Mouse (Mus musculus) heart, postnatal 25 days (tissue): ENCODE measurements around the gene Mob3a. TPM values are rescaled to one million over a fixed set of nuclear protein-coding genes. Genes with fewer than 3 reads are reported as not detected.

Experiments
- DNase-seq: peaks from one replicate; pipeline ENCODE4 v3.0.0; 2022; ENCODE audit warnings: low spot score
- intact Hi-C: fragments of 180-260 bp; cut with DNase I; formaldehyde crosslinking; loops from one replicate; pipeline ENCODE4 v1.15.1; 2025
- total RNA-seq, 2 experiments: library from RNA; stranded (reverse); gene quantifications; 2 replicates each; pipeline ENCODE4 v1.2.3; 2021

Gene Mob3a
- total RNA-seq, 2 experiments from 2014 or later, result 8.2 to 8.9 TPM

- intact Hi-C loops, result no loop called here
- DNase-seq, result no peak
These were observed 19.8 kb downstream of the Mob3a start for GRCm38 (mm10) chr10:80682003-80682402.

DNA sequence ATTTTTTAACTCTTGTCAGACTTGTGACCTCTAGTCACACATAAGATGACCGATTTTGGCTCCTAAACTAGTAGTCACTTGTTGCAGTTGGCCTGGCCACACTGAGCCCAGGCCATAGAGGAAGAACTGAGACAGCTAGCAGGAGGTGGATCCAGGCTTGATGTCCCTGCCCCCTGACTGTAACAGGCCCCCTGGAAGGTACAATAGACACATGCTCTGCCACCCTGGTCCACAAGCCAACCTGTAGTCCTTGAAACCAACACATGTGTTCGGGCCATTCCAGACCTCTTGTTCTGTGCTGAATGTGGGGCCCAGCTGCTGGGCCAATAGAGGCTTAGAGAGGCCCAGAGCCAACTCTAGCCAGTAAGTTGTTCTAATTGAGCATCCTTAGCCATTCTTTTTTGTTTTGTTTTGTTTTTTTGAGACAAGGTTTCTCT, 21.5 kb downstream of the Mob3a start:
- no peak for DNase-seq
- intact Hi-C loops, result no loop called here

DNA sequence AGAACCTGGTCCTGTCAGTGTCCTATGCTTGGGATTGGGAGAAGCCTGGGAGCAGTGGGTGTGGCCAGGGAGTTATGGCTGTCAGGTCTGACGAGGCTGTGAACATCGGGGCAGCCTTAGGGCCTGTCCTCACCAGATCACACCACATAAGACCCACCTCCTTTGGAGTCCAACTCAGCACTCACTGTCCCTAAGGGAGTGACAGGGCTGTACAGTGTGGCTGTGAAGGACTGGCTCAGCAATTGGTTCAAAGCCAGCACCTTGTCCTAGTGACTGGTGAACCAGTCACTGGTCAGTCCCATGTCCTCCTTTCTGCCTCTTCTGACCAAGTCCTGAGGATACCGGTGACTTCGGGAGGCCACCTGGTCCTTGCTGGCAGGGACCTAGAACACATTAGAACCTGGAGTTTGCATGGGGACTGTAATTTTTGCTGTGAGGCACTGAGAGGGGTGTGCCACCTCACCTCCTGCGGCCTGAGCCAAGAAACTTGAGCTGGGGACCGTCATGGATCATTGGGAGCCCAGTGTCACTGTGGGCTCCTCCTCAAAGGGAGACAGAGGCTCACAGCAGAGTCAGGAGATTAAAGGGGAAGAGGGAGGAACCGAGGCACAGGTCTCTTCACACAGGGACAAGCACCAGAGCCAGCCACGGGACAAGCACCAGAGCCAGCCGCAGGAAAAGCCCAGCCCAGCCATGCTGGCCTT, 22.1 kb downstream of the Mob3a start:
- intact Hi-C loops, result no loop called here
- DNase-seq, result no peak

DNA sequence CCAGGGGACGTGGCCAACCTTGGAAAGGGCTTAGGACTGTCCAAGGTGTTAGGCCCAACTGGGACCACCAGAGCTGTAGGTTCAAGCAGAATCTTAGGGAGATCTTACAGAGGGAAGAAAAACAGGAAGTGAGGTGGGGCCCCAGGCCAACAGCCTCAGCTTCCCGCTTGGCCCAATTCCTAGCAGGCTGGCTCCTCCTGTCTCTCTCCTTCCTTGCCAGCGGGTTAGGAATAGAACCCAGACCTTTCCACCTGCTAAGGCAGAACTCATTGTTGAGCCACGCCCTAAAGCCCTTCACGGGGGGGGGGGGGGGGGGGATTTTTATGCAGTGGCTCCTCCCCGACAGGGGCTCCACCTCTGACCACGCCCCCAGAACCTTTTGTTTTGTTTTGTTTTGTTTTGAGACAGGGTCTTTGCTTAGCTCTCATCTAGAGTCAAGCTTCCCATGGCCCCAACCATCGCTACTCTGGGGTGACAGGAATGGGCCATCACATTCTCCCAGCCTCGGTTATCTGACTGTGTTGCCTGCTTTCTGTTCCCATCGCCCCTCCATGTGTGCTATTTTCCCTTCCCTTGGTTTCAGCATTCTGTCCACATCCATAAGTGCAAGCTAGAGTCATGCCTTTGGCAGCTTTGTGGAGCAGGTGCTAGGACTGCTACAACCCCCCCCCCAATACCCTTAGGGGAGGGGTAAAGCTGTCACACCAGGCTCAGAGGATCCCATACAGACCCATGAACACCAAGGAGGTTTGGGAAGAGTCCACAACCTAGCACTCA, 23.0 kb downstream of the Mob3a start:
- intact Hi-C loops, result no loop called here
- peak; percentile 61 for DNase-seq

- peak; percentile 92 for DNase-seq
- intact Hi-C loops, result no loop called here
These were observed 23.8 kb downstream of the Mob3a start, which contains the start of gene Mknk2 for GRCm38 (mm10) chr10:80677942-80678436. Gene Mknk2 (minus strand): TSS chr10:80678112.

GRCm38 (mm10) chr10:80677128-80677875, 24.5 kb downstream of the Mob3a start:
- DNase-seq, result no peak
- intact Hi-C loops, result no loop called here

GRCm38 (mm10) chr10:80676198-80676928, 25.4 kb downstream of the Mob3a start:
- intact Hi-C loops, result no loop called here

DNA sequence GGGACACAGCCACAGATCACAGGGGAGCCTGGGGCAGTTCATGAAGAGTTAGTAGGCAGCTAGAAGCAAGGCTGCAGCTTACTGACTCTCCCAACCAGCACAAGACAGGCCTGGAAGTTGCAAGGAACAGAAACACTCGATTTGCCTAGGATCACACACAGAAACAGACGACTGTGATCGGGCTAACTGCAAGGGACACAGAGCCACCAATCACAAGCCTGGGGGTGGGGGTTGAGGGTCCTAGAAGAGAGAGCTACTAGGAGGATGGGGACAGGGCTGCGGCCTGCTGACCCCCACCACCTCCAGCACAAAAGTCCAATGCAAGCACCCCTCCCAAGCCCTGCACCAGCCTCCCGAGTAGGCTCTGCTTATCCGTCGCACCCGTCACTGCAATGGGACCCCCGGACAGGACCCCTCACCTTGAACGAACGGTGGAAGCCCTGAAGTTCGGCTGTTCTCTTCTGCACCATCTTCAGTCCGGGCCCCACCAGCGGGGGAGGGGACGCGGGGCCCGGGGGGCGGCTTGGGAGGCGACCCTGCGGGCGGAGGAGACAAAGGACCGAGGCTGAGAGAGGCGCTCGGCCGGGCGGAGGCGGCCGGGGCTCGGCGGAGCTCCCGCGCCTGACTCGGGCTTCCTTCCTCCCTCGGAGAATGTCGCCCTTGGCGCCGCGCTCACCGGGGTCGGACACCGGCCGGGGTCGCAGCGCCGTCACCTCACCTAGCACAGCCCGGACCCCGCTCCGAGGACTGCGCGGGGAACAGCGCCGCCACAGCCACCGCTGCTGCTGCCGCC, 26.2 kb downstream of the Mob3a start:
- no peak for DNase-seq
- intact Hi-C loops, result loop anchor here (2.0 kb wide), 1 partner anchor 15 kb away; no protein-coding TSS in a partner anchor

More at GRCm38 (mm10) chr10:80676198-80676928, 25.4 kb downstream of the Mob3a start:
- peak; percentile 99 for DNase-seq

- no peak for DNase-seq
- intact Hi-C loops, result loop anchor here (2.0 kb wide), 1 partner anchor 14 kb away; no protein-coding TSS in a partner anchor
These were observed 26.8 kb downstream of the Mob3a start for GRCm38 (mm10) chr10:80674851-80675404.

DNA sequence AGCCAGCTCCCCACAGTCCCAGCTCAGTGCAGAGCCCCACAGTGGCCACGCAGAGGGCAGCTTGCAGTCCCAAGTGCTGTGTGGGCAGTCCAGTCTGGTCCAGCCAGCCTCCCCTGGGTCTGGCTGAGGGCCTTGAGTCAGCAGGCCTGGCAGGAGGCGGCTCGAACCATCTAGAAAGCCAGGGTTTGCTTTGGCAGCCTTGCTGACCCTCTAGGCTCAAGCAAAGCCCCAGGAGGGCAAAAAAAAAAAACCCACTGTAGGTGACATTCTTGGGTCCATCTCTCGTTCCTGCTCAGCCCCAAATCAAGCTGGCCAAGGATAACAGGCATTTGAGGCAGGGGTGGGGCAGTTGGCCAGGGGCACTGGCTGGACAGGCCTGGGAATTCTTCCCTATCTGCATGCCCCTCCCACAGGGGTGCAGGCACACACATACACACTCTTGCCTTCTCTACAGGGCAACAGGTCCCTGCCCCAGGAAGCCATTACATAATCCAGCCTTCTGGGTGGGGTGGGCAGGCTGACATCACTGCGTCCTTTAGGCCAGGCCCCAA, 27.5 kb downstream of the Mob3a start:
- intact Hi-C loops, result loop anchor here (2.0 kb wide), 1 partner anchor 13 kb away; no protein-coding TSS in a partner anchor
- DNase-seq, result peak; percentile 72

GRCm38 (mm10) chr10:80673690-80674089, 28.1 kb downstream of the Mob3a start:
- intact Hi-C loops, result loop anchor here (2.0 kb wide), 1 partner anchor 13 kb away; no protein-coding TSS in a partner anchor
- no peak for DNase-seq

DNA sequence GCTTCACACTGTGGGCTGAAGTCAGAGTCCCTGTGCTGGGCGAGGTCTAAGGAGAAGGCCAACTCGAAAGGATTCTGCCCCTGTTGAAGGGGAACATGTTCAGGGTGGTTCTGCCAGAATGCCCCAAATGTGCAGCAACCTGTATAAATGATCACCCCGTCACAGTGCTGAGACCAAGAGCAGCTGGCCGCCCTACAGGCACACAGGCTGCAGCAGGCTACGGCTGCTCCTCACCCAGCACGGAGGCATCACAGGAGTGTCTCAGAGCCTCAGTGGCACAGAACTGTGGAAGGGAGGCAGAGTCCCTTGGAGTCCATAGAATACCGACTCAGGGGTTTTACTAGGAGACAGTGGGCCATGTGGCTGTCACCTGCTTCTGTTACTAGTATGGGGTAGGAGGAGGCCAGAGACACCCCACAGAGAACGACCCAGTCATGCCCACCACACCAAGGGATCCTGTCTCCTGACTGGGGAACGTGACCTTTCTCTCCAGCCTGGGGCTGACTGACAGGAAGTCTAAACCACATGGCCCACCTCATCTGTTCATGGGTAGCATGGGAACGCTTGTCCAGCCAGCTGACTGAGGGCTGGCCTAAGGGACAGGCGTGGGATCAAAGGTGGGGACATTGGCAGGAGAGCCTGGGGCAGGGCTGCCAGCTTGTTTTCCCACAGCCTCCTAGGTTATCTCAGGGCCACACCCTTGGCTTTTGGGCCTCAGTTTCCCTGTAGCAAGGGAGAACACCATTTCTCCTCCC, 29.7 kb downstream of the Mob3a start:
- intact Hi-C loops, result no loop called here
- no peak for DNase-seq

DNA sequence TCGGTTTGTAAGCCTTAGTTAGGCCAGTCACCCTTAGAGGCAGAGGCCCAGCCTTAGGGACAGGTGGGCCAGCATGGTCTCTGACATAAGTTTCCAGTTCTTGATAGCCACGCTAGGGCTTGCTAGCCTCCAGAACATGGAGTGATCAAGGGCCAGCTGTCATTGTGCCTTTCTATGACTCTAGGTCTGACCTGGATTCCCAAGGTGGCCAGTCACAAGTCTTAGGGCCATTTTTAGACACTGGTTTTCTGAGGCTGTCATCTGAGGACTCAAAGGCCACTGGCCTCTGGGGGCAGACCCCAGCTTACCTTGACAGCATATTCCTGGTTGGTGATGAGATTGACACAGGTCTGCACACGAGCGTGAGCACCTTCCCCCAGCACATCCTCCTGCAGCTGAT, 30.5 kb downstream of the Mob3a start:
- no peak for DNase-seq

GRCm38 (mm10) chr10:80670531-80670930, 31.2 kb downstream of the Mob3a start:
- DNase-seq, result no peak
- intact Hi-C loops, result no loop called here

More for the DNA sequence above, 30.5 kb downstream of the Mob3a start:
- intact Hi-C loops, result no loop called here

GRCm38 (mm10) chr10:80669737-80670485, 31.9 kb downstream of the Mob3a start:
- DNase-seq, result peak; percentile 58
- intact Hi-C loops, result no loop called here

GRCm38 (mm10) chr10:80669018-80669417, 32.8 kb downstream of the Mob3a start:
- no peak for DNase-seq
- intact Hi-C loops, result no loop called here

DNA sequence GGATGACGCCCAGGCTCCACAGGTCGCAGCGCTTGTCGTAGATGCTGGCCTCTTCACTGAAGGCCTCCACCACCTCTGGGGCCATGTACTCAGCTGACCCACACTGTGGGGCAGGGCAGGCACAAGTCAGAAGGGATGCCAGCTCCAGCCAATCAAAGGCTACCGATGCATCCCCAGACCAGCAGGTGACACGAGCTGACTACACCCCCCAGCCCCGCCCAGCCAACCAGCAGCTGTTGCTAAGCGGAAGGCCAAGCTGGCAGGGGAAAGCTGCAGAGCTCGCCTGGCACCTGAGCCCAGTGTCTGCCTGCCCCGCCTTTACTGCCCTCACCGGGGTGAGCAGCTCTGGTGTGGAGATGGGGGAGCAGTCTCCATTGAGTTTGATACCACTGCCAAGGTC, 33.2 kb downstream of the Mob3a start:
- no peak for DNase-seq
- intact Hi-C loops, result no loop called here
